Mouse (Mus musculus): ENCODE data around the gene Gpr152.

- TF ChIP-seq CTCF (IDR thresholded peaks at IDR 0.05; ENCODE audit: control insufficient read depth, insufficient read depth, insufficient read length), result no peak
- TF ChIP-seq MAX (IDR thresholded peaks at IDR 0.05), result no peak
- TF ChIP-seq CEBPB (IDR thresholded peaks at IDR 0.05; ENCODE audit: low read depth), result no peak
- TF ChIP-seq MYOG (IDR thresholded peaks at IDR 0.05; ENCODE audit: control insufficient read depth, extremely low read depth, insufficient read length), result no peak
- TF ChIP-seq USF1 (IDR thresholded peaks at IDR 0.05; ENCODE audit: low read depth), result no peak
Observed at GRCm38 (mm10) chr19:4140147-4140546, 560 bp downstream of the Gpr152 start.

Data from C2C12 (cell line).